Mouse (Mus musculus): ENCODE results near the gene Pigc. TPM values are rescaled to one million over a fixed set of nuclear protein-coding genes. Genes with fewer than 3 reads are reported as not detected.
A peak's percentile ranks its signal among the peaks of the same experiment; 100 is the strongest.

Gene Pigc
- total and polyA plus RNA-seq, 3 experiments: 11.3 to 11.6 (median 11.5) TPM

DNA sequence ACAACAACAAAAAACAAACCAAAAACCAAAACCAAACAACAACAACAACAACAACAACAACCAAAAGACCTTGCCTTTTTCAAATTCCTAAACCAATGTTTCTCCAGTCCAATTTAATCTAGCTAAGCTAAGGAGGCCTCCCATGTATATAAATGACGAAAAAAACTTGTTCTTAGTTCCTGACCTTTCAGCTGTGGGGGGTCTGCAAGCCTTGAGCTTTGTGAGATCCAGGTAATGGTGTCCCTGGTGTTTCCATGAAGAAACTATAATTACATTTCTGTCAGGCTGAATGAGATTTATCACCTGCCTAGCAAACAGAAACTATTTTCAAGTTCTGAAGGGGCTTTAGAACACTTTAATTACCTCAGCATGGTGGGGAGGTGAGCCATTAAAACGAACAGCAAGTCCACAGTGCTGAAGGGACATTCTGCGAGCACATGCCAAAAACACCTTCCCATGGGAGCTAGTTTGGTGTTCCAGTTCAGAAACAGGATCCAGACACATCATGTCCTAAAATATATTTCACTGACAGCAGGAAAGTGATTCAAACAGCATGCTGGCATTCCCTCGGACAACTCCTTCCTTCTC, 15.1 kb downstream of the Pigc start:
- WGBS: 35% methylated on average over 4 of the region's 4 CpGs
- H3K4me3 ChIP-seq: no peak overlapping the region
- no peaks in the 10 kb centered on the region for H3K27me3 ChIP-seq (ENCODE audit: control insufficient read depth, insufficient read depth, low read length)
- H3K27ac ChIP-seq: 0 out of 2 replicates have a peak overlapping the region, but pooled peaks have one; percentile 5
- no peak overlapping the region for H3K9ac ChIP-seq (ENCODE audit: low read depth, low read length)
- H3K79me2 ChIP-seq (replicated peaks; ENCODE audit: control insufficient read depth, insufficient read depth, low read length): no peaks in the 10 kb centered on the region
- no peak for TF ChIP-seq EP300 (IDR thresholded peaks at IDR 0.05; ENCODE audit: insufficient read depth, low read depth, low read length)
- TF ChIP-seq POLR2A (IDR thresholded peaks at IDR 0.05; ENCODE audit: insufficient read depth, low read depth, low read length): no peak
- no peak for TF ChIP-seq CTCF (IDR thresholded peaks at IDR 0.05)
- peak; percentile 30 to 51 for DNase-seq
- no peaks in the 10 kb centered on the region for H3K36me3 ChIP-seq (ENCODE audit: control insufficient read depth, insufficient read depth, low read length)
- H3K4me1 ChIP-seq (ENCODE audit: control insufficient read depth, insufficient read depth, low read length): no peaks in the 10 kb centered on the region; the same call in 1 of the 2 replicates
- intact Hi-C loops (cut with DNase I): no loop called here

DNA sequence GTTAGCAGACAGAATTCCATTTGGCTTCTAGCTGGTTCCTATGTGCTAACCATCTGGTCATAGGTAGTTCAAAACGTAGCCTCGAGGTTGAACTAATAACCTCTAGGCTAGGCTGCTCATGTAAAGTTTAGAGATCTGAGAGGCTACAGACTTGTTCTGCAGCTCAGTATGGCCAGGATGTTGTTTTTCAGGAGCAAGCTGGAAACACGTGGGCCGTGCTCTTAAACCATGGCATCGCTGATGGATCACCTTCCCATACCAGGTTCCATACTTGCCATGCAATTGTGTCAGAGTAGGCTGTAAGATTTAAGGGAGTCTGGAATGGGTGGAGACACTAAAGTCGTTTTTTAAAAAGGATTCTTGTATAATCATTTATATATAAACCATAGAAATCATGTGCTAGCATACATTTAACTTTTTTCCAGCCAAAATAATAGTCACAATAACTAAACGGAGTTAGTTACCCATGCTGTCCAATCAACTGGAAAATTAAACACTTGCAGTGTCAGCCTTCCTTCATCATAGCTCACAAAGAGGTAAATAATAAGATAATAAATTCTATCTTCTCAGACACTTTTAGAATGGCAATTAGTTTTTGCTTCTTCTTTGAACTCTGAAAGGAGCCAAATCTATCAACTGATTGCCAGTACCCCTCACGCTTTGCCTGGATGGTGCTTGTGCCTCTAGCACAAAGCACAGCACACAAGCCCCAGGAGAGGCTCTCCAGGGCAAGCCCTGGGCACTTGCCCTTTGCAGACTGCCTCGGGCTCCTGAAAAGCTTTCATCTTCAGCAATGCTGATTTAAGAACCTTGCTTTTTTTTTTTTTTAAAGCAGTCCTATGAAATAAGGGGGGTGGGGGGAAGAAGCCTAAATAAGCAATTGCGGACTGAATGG, 21.9 kb downstream of the Pigc start:
- H3K36me3 ChIP-seq (ENCODE audit: control insufficient read depth, insufficient read depth, low read length): no peaks in the 10 kb centered on the region
- no peak overlapping the region for H3K9ac ChIP-seq (ENCODE audit: low read depth, low read length)
- H3K4me3 ChIP-seq: no peak overlapping the region
- TF ChIP-seq EP300 (IDR thresholded peaks at IDR 0.05; ENCODE audit: insufficient read depth, low read depth, low read length) (no peak), CTCF (IDR thresholded peaks at IDR 0.05) (no peak), POLR2A (IDR thresholded peaks at IDR 0.05; ENCODE audit: insufficient read depth, low read depth, low read length) (no peak)
- H3K4me1 ChIP-seq (ENCODE audit: control insufficient read depth, insufficient read depth, low read length): no peaks in the 10 kb centered on the region
- no peak overlapping the region for H3K27ac ChIP-seq
- no peak for DNase-seq
- no peaks in the 10 kb centered on the region for H3K79me2 ChIP-seq (replicated peaks; ENCODE audit: control insufficient read depth, insufficient read depth, low read length)
- intact Hi-C loops (cut with DNase I): no loop called here
- 85% methylated on average over 10 of the region's 10 CpGs for WGBS
- H3K27me3 ChIP-seq (ENCODE audit: control insufficient read depth, insufficient read depth, low read length): no peaks in the 10 kb centered on the region

DNA sequence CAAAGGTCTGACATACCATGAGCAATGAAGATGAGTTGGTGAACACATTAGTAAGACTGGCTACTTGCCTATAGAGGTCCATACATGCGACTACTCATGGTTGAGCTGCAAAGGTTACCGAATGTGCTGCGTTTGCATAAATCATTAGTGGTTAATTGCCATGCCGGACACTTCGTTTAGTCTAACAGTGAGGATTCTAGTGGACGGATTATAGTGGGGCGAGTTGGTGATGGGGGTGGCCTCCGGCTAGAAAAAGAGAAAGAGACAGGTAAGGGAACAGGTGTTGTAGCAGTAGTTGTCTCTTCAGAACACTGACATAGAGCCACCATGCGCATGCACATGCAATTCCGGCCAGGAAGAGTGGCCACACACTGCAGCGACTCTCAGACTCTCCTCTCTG, 22.9 kb downstream of the Pigc start:
- no peaks in the 10 kb centered on the region for H3K27me3 ChIP-seq (ENCODE audit: control insufficient read depth, insufficient read depth, low read length)
- 95% methylated on average over 11 of the region's 11 CpGs for WGBS
- TF ChIP-seq CTCF (IDR thresholded peaks at IDR 0.05) (no peak), POLR2A (IDR thresholded peaks at IDR 0.05; ENCODE audit: insufficient read depth, low read depth, low read length) (no peak), EP300 (IDR thresholded peaks at IDR 0.05; ENCODE audit: insufficient read depth, low read depth, low read length) (no peak)
- no peak overlapping the region for H3K4me3 ChIP-seq
- DNase-seq: no peak
- H3K4me1 ChIP-seq (ENCODE audit: control insufficient read depth, insufficient read depth, low read length): no peaks in the 10 kb centered on the region
- H3K36me3 ChIP-seq (ENCODE audit: control insufficient read depth, insufficient read depth, low read length): no peaks in the 10 kb centered on the region
- H3K27ac ChIP-seq: no peak overlapping the region
- H3K9ac ChIP-seq (ENCODE audit: low read depth, low read length): no peak overlapping the region
- no peaks in the 10 kb centered on the region for H3K79me2 ChIP-seq (replicated peaks; ENCODE audit: control insufficient read depth, insufficient read depth, low read length)
- intact Hi-C loops (cut with DNase I): no loop called here

DNA sequence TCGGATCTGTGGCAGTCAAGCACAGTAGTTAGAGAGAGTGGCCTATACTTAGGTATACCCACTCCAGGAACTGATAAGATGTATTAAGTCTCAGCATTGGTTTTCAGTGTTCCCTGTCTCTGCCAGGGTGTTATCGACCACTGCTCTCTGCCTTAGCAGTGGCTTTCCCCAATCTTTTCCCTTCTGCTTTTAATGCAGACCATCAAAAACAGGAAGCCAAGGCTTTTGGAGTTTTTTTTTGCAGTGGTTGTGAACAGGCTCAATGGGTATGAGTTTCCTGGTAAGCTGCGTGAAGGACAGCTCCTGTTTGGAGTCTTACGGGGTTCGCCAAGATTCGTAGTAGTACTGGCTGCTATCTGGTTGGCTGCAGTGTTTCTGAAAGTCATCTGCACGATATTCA, 23.4 kb downstream of the Pigc start:
- Histone ChIP-seq H3K4me1 (ENCODE audit: control insufficient read depth, insufficient read depth, low read length) (no peaks in the 10 kb centered on the region), H3K79me2 (replicated peaks; ENCODE audit: control insufficient read depth, insufficient read depth, low read length) (no peaks in the 10 kb centered on the region), H3K9ac (ENCODE audit: low read depth, low read length) (no peak overlapping the region), H3K36me3 (ENCODE audit: control insufficient read depth, insufficient read depth, low read length) (no peaks in the 10 kb centered on the region), H3K27me3 (ENCODE audit: control insufficient read depth, insufficient read depth, low read length) (no peaks in the 10 kb centered on the region), H3K4me3 (no peak overlapping the region), H3K27ac (no peak overlapping the region)
- intact Hi-C loops (cut with DNase I): no loop called here
- WGBS: 74% methylated on average over 7 of the region's 7 CpGs
- TF ChIP-seq CTCF (IDR thresholded peaks at IDR 0.05) (no peak), EP300 (IDR thresholded peaks at IDR 0.05; ENCODE audit: insufficient read depth, low read depth, low read length) (no peak), POLR2A (IDR thresholded peaks at IDR 0.05; ENCODE audit: insufficient read depth, low read depth, low read length) (no peak)
- DNase-seq: no peak

DNA sequence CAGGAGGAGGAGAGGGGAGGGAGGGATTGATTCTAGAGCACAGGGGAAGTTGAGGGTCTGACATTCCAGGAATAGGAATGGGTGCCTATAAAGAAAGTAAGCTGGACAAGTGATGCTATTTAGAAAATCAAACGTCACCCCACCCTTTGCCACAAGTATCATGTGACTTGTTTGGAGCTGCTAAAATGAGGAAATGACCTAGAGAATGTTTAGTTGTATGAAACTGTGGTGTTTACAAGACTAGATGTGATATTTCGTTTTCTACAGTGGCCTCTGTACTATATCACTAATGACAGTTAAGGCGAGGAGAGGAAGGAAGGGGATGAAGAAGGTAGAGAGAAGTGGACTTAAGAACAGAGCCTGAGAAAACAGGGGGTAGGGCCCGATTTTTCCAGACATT, 29.8 kb downstream of the Pigc start:
- no peak for TF ChIP-seq CTCF (IDR thresholded peaks at IDR 0.05)
- no peak for TF ChIP-seq POLR2A (IDR thresholded peaks at IDR 0.05; ENCODE audit: insufficient read depth, low read depth, low read length)
- TF ChIP-seq EP300 (IDR thresholded peaks at IDR 0.05; ENCODE audit: insufficient read depth, low read depth, low read length): no peak
- Histone ChIP-seq H3K27ac (no peak overlapping the region), H3K4me3 (no peak overlapping the region), H3K4me1 (ENCODE audit: control insufficient read depth, insufficient read depth, low read length) (peaks cover 2% of the 10 kb centered on the region; the same call in 1 of the 2 replicates), H3K9ac (ENCODE audit: low read depth, low read length) (no peak overlapping the region), H3K36me3 (ENCODE audit: control insufficient read depth, insufficient read depth, low read length) (no peaks in the 10 kb centered on the region; the same call in 1 of the 2 replicates), H3K79me2 (replicated peaks; ENCODE audit: control insufficient read depth, insufficient read depth, low read length) (no peaks in the 10 kb centered on the region), H3K27me3 (ENCODE audit: control insufficient read depth, insufficient read depth, low read length) (no peaks in the 10 kb centered on the region)
- intact Hi-C loops (cut with DNase I): no loop called here
- WGBS: 53% methylated on average over 4 of the region's 4 CpGs
- no peak for DNase-seq

DNA sequence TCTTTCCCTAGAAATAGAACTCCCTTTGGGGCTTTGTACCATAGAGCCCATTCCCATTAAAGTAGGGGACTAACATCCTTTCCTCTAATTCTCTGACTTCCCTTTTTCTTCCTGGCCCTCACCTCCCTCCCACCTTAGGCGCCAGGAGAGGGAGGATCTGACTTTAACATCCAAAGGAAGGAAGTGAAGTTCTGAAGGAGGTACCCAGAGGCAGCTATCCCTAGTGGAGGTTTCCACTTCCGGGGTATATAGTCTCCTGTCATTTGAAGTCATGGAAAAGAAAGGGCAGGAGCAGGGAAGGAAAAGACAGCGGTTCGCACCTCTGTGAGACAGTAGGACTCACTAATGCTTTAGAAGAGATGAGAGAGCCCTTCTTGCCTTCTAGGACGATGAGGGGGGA, 30.4 kb downstream of the Pigc start:
- H3K4me1 ChIP-seq (ENCODE audit: control insufficient read depth, insufficient read depth, low read length): peaks cover 6% of the 10 kb centered on the region
- no peaks in the 10 kb centered on the region for H3K27me3 ChIP-seq (ENCODE audit: control insufficient read depth, insufficient read depth, low read length)
- no peak for TF ChIP-seq POLR2A (IDR thresholded peaks at IDR 0.05; ENCODE audit: insufficient read depth, low read depth, low read length)
- no peak for TF ChIP-seq EP300 (IDR thresholded peaks at IDR 0.05; ENCODE audit: insufficient read depth, low read depth, low read length)
- TF ChIP-seq CTCF (IDR thresholded peaks at IDR 0.05): no peak
- H3K4me3 ChIP-seq: no peak overlapping the region; the same call in 1 of the 2 replicates
- intact Hi-C loops (cut with DNase I): no loop called here
- 0 out of 2 replicates have a peak overlapping the region, but pooled peaks have one; percentile 32 for H3K9ac ChIP-seq (ENCODE audit: low read depth, low read length)
- no peak for DNase-seq
- H3K36me3 ChIP-seq (ENCODE audit: control insufficient read depth, insufficient read depth, low read length): no peaks in the 10 kb centered on the region; the same call in 1 of the 2 replicates
- 20% methylated on average over 5 of the region's 5 CpGs for WGBS
- H3K27ac ChIP-seq: peak overlapping the region; percentile 45
- no peaks in the 10 kb centered on the region for H3K79me2 ChIP-seq (replicated peaks; ENCODE audit: control insufficient read depth, insufficient read depth, low read length)

Data from heart, adult 2 months (tissue).